ENCODE assay signal across 23 mouse cellular contexts in genomic region chr19:9079916-9080315, GRCm38 (mm10). TPM values are rescaled to one million over a fixed set of nuclear protein-coding genes. Genes with fewer than 3 reads are reported as not detected.
DNase-seq lines count a peak whose midpoint lies in the region; ATAC-seq and TF ChIP-seq lines count a peak whose summit lies in the region.
"Had no signal": no experiment of that assay in that cellular context is flagged by ENCODE, and none has a peak within 500 bp of the region (broad histone marks: within the 10 kb centered on the region; RNA-seq: fewer than 3 reads in every experiment).

No protein-coding gene starts in this region.

- H3K4me3 ChIP-seq in gastrocnemius, adult 2 months, result no peak overlapping the region
- H3K4me3 ChIP-seq in G1E (ENCODE audit: low read depth, low read length), result no peak overlapping the region
- H3K4me3 ChIP-seq: forebrain, embryonic 10.5 days; limb, embryonic 13.5 days; neural tube, embryonic 12.5 days; stomach, embryonic 15.5 days had no signal

- H3K4me1 ChIP-seq in G1E (ENCODE audit: insufficient read depth, low read depth, low read length), result peaks cover 36% of the 10 kb centered on the region
- H3K4me1 ChIP-seq: neural tube, embryonic 12.5 days had no signal

- peaks cover 8% of the 10 kb centered on the region for H3K27me3 ChIP-seq in G1E (ENCODE audit: insufficient read depth, low read length)
- H3K27me3 ChIP-seq: limb, embryonic 13.5 days; neural tube, embryonic 12.5 days; stomach, embryonic 15.5 days had no signal

- TF ChIP-seq CTCF in gastrocnemius, adult 2 months (IDR thresholded peaks at IDR 0.05), result no peak
- TF ChIP-seq CTCF in G1E (IDR thresholded peaks at IDR 0.05; ENCODE audit: low read depth, low read length), result no peak

- no peaks in the 10 kb centered on the region for H3K36me3 ChIP-seq in G1E (replicated peaks)
- H3K36me3 ChIP-seq: forebrain, embryonic 10.5 days; limb, embryonic 13.5 days; neural tube, embryonic 12.5 days; stomach, embryonic 15.5 days had no signal

- DNase-seq in gastrocnemius, adult 2 months, result peak; percentile 23
- DNase-seq in gastrocnemius, adult 8-10 months (ENCODE audit: low spot score in 2 of 2), result no peak
- DNase-seq in 3T3-L1 (ENCODE audit: low read depth, low spot score), result peak; percentile 78
- DNase-seq in G1E (ENCODE audit: low spot score), result no peak
- DNase-seq in induced T-regulatory cell, adult 2 months (ENCODE audit: low read depth), result peak; percentile 55
- no peak for DNase-seq in adrenal gland, postnatal 4 days (ENCODE audit: low spot score in 2 of 2)
- DNase-seq in adrenal gland, adult 8-10 months, result no peak
- DNase-seq: cerebellum, adult 18-20 months; embryo, embryonic 11 days; gastrocnemius, postnatal 14 days; kidney, adult 2 months; lung, adult 18-20 months; retina, postnatal 1 day had no signal

- intact Hi-C loops in gastrocnemius, adult 2 months (cut with DNase I), result no loop called here

- peak; percentile 34; the same call in 1 of the 2 replicates for ATAC-seq in G1E (ENCODE audit: extremely low read depth, insufficient number of reproducible peaks, low FRiP score, poor library complexity, severe bottlenecking)
- ATAC-seq in erythroid progenitor cell, adult 5-6 weeks (replicated peaks; ENCODE audit: low FRiP score, poor library complexity, severe bottlenecking), result no peak
- ATAC-seq: midbrain, embryonic 16.5 days had no signal

- H3K9me3 ChIP-seq in G1E (replicated peaks), result no peaks in the 10 kb centered on the region
- H3K9me3 ChIP-seq: forebrain, embryonic 10.5 days; limb, embryonic 13.5 days; neural tube, embryonic 12.5 days; stomach, embryonic 15.5 days had no signal

- H3K27ac ChIP-seq in gastrocnemius, adult 2 months, result peak overlapping the region; percentile 51
- H3K27ac ChIP-seq: forebrain, embryonic 10.5 days; limb, embryonic 13.5 days; neural tube, embryonic 12.5 days; stomach, embryonic 15.5 days had no signal

RNA-seq across cellular contexts. Expression of gene Scgb1a1, which starts 7.8 kb away (rescaled TPM):
- total RNA-seq in gastrocnemius, adult 2 months (2021), result not detected
- total RNA-seq in gastrocnemius, adult 8-10 months (2022), result not detected
- total RNA-seq in G1E (2014; fragmentation: Nextera tagmentation) (not detected in 2 replicates), G1E (2017) (not detected in 2 replicates)
- not detected in 2 replicates for polyA plus RNA-seq in G1E (2012)
- not detected for total RNA-seq in adrenal gland, postnatal 4 days (2021)
- under 1 TPM in 1 of 4 experiments, not detected in 3; 0.73 TPM for total RNA-seq in adrenal gland, adult 8-10 months (2022)
- total RNA-seq in erythroid progenitor cell, adult 5-6 weeks (2015; ENCODE audit: low replicate concordance), result not detected in 2 replicates
- not detected in 2 replicates for total RNA-seq in erythroid progenitor cell, adult 5-6 weeks (2017; ENCODE audit: low replicate concordance)
- total RNA-seq: gastrocnemius, postnatal 14 days; left cerebral cortex, adult 18-20 months; megakaryocyte progenitor cell, adult 5-6 weeks had no signal
- polyA plus RNA-seq: forebrain, embryonic 10.5 days; heart, embryonic 14.5 days; hindbrain, embryonic 11.5 days; limb, embryonic 13.5 days; midbrain, embryonic 16.5 days; neural tube, embryonic 12.5 days; stomach, embryonic 15.5 days had no signal

RNA-seq across cellular contexts. Expression of gene Asrgl1, which starts 55.5 kb away (rescaled TPM):
- 10 to 100 TPM; 29.3 to 32.8 TPM for total RNA-seq in gastrocnemius, adult 2 months (2021)
- 10 to 100 TPM; 33.7 to 48.2 (median 36.1) TPM for total RNA-seq in gastrocnemius, adult 8-10 months (2022)
- total RNA-seq in G1E (2014; fragmentation: Nextera tagmentation), result 29.3 and 30.8 TPM in 2 replicates
- 13.4 and 15.5 TPM in 2 replicates for total RNA-seq in G1E (2017)
- polyA plus RNA-seq in G1E (2012), result 51.3 and 71.5 TPM in 2 replicates
- total RNA-seq in adrenal gland, postnatal 4 days (2021), result 10 to 100 TPM; 23.7 to 25.1 TPM
- 10 to 100 TPM; 12.7 to 21.8 (median 15.5) TPM for total RNA-seq in adrenal gland, adult 8-10 months (2022)
- total RNA-seq in erythroid progenitor cell, adult 5-6 weeks (2015; ENCODE audit: low replicate concordance), result 6.5 and 13.0 TPM in 2 replicates
- total RNA-seq in erythroid progenitor cell, adult 5-6 weeks (2017; ENCODE audit: low replicate concordance), result 3.7 and 4.5 TPM in 2 replicates

Comparison
In these comparisons a context has a peak if more than half of its experiments do, and no peak if none do; other contexts are left out.
1. DNase-seq: peak in gastrocnemius, adult 2 months (single experiment), 3T3-L1 (single experiment) and induced T-regulatory cell, adult 2 months (single experiment); none in gastrocnemius, adult 8-10 months (0 of 2), G1E (single experiment), adrenal gland, postnatal 4 days (0 of 2) and adrenal gland, adult 8-10 months (single experiment).